Mouse (Mus musculus) embryonic facial prominence, embryonic 11.5 days (tissue): ENCODE measurements at regions not wholly inside any gene's neighbourhood (a gene's known extent, or its start where the extent isn't known, plus 50 kb on each side); places are given as distances from the start of the nearest gene placed in this dataset.
A peak's percentile ranks its signal among the peaks of the same experiment; 100 is the strongest.

Experiments
- ATAC-seq: fragments of 200-750 bp; cut with Nextera tagmentation; replicated peaks from 2 replicates; pipeline ENCODE4 v1.8.0; 2017; ENCODE audit warnings: low read depth; ENCODE audit not compliant: insufficient number of reproducible peaks, low FRiP score, low TSS enrichment
- DNase-seq: peaks from one replicate; pipeline ENCODE4 v3.0.0-alpha.2; 2015; ENCODE audit warnings: low spot score
- H3K27ac ChIP-seq: fragments of 300-500 bp; sonication (generic); replicated peaks from 2 replicates; pipeline ENCODE4 v1.5.1; 2014; ENCODE audit warnings: mild to moderate bottlenecking, low read depth, low read length, control low read depth
- H3K27me3 ChIP-seq: fragments of 300-500 bp; sonication (generic); 2 replicates; pipeline ENCODE4 v1.6.1; 2014; ENCODE audit warnings: mild to moderate bottlenecking, low read length, moderate library complexity, mixed read lengths; ENCODE audit not compliant: control insufficient read depth, insufficient read depth
- H3K36me3 ChIP-seq: fragments of 300-500 bp; sonication (generic); replicated peaks from 2 replicates; pipeline ENCODE4 v1.6.1; 2014; ENCODE audit warnings: low read depth, mild to moderate bottlenecking, low read length, moderate library complexity, mixed read lengths; ENCODE audit not compliant: control insufficient read depth, insufficient read depth
- H3K4me1 ChIP-seq: fragments of 300-500 bp; sonication (generic); 2 replicates; pipeline ENCODE4 v1.6.1; 2014; ENCODE audit warnings: low read length, mixed read lengths; ENCODE audit not compliant: control insufficient read depth, insufficient read depth
- H3K4me2 ChIP-seq: fragments of 300-500 bp; sonication (generic); 2 replicates; pipeline ENCODE4 v1.6.1; 2014; ENCODE audit warnings: low read depth, mild to moderate bottlenecking, control low read depth, low read length, moderate library complexity
- H3K4me3 ChIP-seq: fragments of 300-500 bp; sonication (generic); 2 replicates; pipeline ENCODE4 v1.5.1; 2014; ENCODE audit warnings: low read depth, low read length, control low read depth
- H3K9ac ChIP-seq: fragments of 300-500 bp; sonication (generic); replicated peaks from 2 replicates; pipeline ENCODE4 v1.6.1; 2014; ENCODE audit warnings: mild to moderate bottlenecking, control low read depth, low read length
- H3K9me3 ChIP-seq: fragments of 300-500 bp; sonication (generic); replicated peaks from 2 replicates; pipeline ENCODE4 v1.6.1; 2016; ENCODE audit warnings: mild to moderate bottlenecking, low read length, inconsistent platforms, mixed read lengths; ENCODE audit not compliant: control insufficient read depth
- WGBS: fragments of 180-500 bp; shearing (Covaris S2); extraction: QIAGEN DNeasy Blood & Tissue Kit; methylation state at CpG from one replicate; pipeline ENCODE4 v1.1.7; 2014; 5-methylcytosine and 5-hydroxymethylcytosine counted together

- no peak for ATAC-seq
- H3K36me3 ChIP-seq = no peaks in the 10 kb centered on the region
- 89% methylated on average over 2 of the region's 2 CpGs for WGBS
- H3K4me1 ChIP-seq = no peaks in the 10 kb centered on the region
- H3K9me3 ChIP-seq = no peaks in the 10 kb centered on the region
- H3K4me2 ChIP-seq = no peak overlapping the region
- H3K27me3 ChIP-seq = no peaks in the 10 kb centered on the region
- no peak overlapping the region for H3K27ac ChIP-seq
- no peak overlapping the region for H3K4me3 ChIP-seq
- DNase-seq = no peak
- H3K9ac ChIP-seq = no peak overlapping the region
These were observed 75.0 kb upstream of the Tnrc6c start for GRCm38 (mm10) chr11:117579121-117579520.

- no peaks in the 10 kb centered on the region for H3K36me3 ChIP-seq
- ATAC-seq (no peak), DNase-seq (no peak)
- H3K4me2 ChIP-seq = no peak overlapping the region
- 40% methylated on average over 3 of the region's 3 CpGs for WGBS
- H3K27me3 ChIP-seq = no peaks in the 10 kb centered on the region
- no peaks in the 10 kb centered on the region for H3K4me1 ChIP-seq
- H3K9me3 ChIP-seq = no peaks in the 10 kb centered on the region
- H3K9ac ChIP-seq = no peak overlapping the region
- no peak overlapping the region for H3K4me3 ChIP-seq
- no peak overlapping the region for H3K27ac ChIP-seq
These were observed 74.4 kb upstream of the Tnrc6c start for GRCm38 (mm10) chr11:117579720-117580119.

GRCm38 (mm10) chr11:117583478-117583877 lies 70.6 kb upstream of the Tnrc6c start:
- no peaks in the 10 kb centered on the region for H3K9me3 ChIP-seq
- H3K4me2 ChIP-seq = no peak overlapping the region
- no peak overlapping the region for H3K27ac ChIP-seq
- H3K9ac ChIP-seq = no peak overlapping the region
- WGBS = 92% methylated on average over 8 of the region's 8 CpGs
- no peaks in the 10 kb centered on the region for H3K36me3 ChIP-seq
- DNase-seq (no peak), ATAC-seq (no peak)
- no peaks in the 10 kb centered on the region for H3K27me3 ChIP-seq
- H3K4me1 ChIP-seq = 0 out of 2 replicates have a peak, but pooled peaks cover 2% of the 10 kb centered on the region
- no peak overlapping the region for H3K4me3 ChIP-seq

GRCm38 (mm10) chr11:117585556-117585955 lies 68.5 kb upstream of the Tnrc6c start:
- ATAC-seq (no peak), DNase-seq (no peak)
- Histone ChIP-seq H3K4me1 (0 out of 2 replicates have a peak, but pooled peaks cover 2% of the 10 kb centered on the region), H3K27me3 (no peaks in the 10 kb centered on the region), H3K27ac (no peak overlapping the region), H3K36me3 (no peaks in the 10 kb centered on the region), H3K4me2 (no peak overlapping the region), H3K9me3 (no peaks in the 10 kb centered on the region), H3K9ac (no peak overlapping the region), H3K4me3 (no peak overlapping the region)
- 81% methylated on average over 5 of the region's 5 CpGs for WGBS

GRCm38 (mm10) chr11:117586063-117586462 lies 68.0 kb upstream of the Tnrc6c start:
- no peak overlapping the region for H3K4me2 ChIP-seq
- H3K9me3 ChIP-seq = no peaks in the 10 kb centered on the region
- WGBS = 16% methylated on average over 4 of the region's 4 CpGs
- H3K4me3 ChIP-seq = no peak overlapping the region
- H3K4me1 ChIP-seq = 0 out of 2 replicates have a peak, but pooled peaks cover 2% of the 10 kb centered on the region
- ATAC-seq (no peak), DNase-seq (peak; percentile 65)
- H3K27me3 ChIP-seq = no peaks in the 10 kb centered on the region
- H3K27ac ChIP-seq = 0 out of 2 replicates have a peak overlapping the region, but pooled peaks have one; percentile 47
- no peak overlapping the region for H3K9ac ChIP-seq
- no peaks in the 10 kb centered on the region for H3K36me3 ChIP-seq

- no peak for DNase-seq
- H3K4me2 ChIP-seq = no peak overlapping the region
- no peaks in the 10 kb centered on the region for H3K36me3 ChIP-seq
- H3K9ac ChIP-seq = 0 out of 2 replicates have a peak overlapping the region, but pooled peaks have one; percentile 18
- no peaks in the 10 kb centered on the region for H3K27me3 ChIP-seq
- no peak for ATAC-seq
- WGBS = 90% methylated on average over 7 of the region's 7 CpGs
- no peak overlapping the region for H3K4me3 ChIP-seq
- H3K27ac ChIP-seq = no peak overlapping the region
- H3K4me1 ChIP-seq = 0 out of 2 replicates have a peak, but pooled peaks cover 2% of the 10 kb centered on the region
- H3K9me3 ChIP-seq = no peaks in the 10 kb centered on the region
These were observed 67.1 kb upstream of the Tnrc6c start for GRCm38 (mm10) chr11:117586857-117587425.

GRCm38 (mm10) chr11:117589006-117589405 lies 65.1 kb upstream of the Tnrc6c start:
- H3K4me3 ChIP-seq = no peak overlapping the region
- H3K27ac ChIP-seq = peak overlapping the region; percentile 56; the same call in 1 of the 2 replicates
- H3K4me2 ChIP-seq = no peak overlapping the region
- H3K9ac ChIP-seq = no peak overlapping the region
- H3K27me3 ChIP-seq = no peaks in the 10 kb centered on the region
- 79% methylated on average over 8 of the region's 8 CpGs for WGBS
- H3K9me3 ChIP-seq = no peaks in the 10 kb centered on the region
- no peaks in the 10 kb centered on the region for H3K36me3 ChIP-seq
- ATAC-seq (0 out of 2 replicates have a peak, but pooled peaks have one; percentile 39), DNase-seq (no peak)
- H3K4me1 ChIP-seq = 0 out of 2 replicates have a peak, but pooled peaks cover 2% of the 10 kb centered on the region

GRCm38 (mm10) chr11:117589422-117589821 lies 64.7 kb upstream of the Tnrc6c start:
- no peak overlapping the region for H3K4me2 ChIP-seq
- ATAC-seq (no peak), DNase-seq (peak; percentile 42)
- H3K9me3 ChIP-seq = no peaks in the 10 kb centered on the region
- 0 out of 2 replicates have a peak, but pooled peaks cover 2% of the 10 kb centered on the region for H3K4me1 ChIP-seq
- no peak overlapping the region for H3K4me3 ChIP-seq
- peak overlapping the region; percentile 56 for H3K27ac ChIP-seq
- H3K9ac ChIP-seq = no peak overlapping the region; the same call in 1 of the 2 replicates
- 62% methylated on average over 14 of the region's 14 CpGs for WGBS
- H3K36me3 ChIP-seq = no peaks in the 10 kb centered on the region
- no peaks in the 10 kb centered on the region for H3K27me3 ChIP-seq
